Mouse (Mus musculus) bone marrow macrophage, adult 2 months (primary cell): ENCODE measurements at regions not wholly inside any gene's neighbourhood (a gene's known extent, or its start where the extent isn't known, plus 50 kb on each side); places are given as distances from the start of the nearest gene placed in this dataset.

Experiments
- CTCF ChIP-seq: IDR thresholded peaks from 2 replicates; pipeline ENCODE4 v1.5.1; 2012; ENCODE audit warnings: low read depth, mild to moderate bottlenecking, low read length, moderate library complexity
- POLR2A ChIP-seq: IDR thresholded peaks from 2 replicates; pipeline ENCODE4 v1.6.1; 2012; ENCODE audit warnings: mild to moderate bottlenecking, low read depth, low read length, borderline replicate concordance

- TF ChIP-seq CTCF, result no peak
- no peak for TF ChIP-seq POLR2A
Observed at GRCm38 (mm10) chr3:149910721-149911120, 920.4 kb upstream of the Adgrl2 start.
